Mouse (Mus musculus) forelimb bud, embryonic 11.5 days (tissue): ENCODE data around the gene Cyp17a1.

Source experiments
- DNase-seq: peaks from one replicate; pipeline ENCODE4 v3.0.0-alpha.2; 2012; ENCODE audit warnings: low read depth, low spot score

Cyp17a1 gene

GRCm38 (mm10) chr19:46642136-46642753 lies 30.7 kb downstream of the Cyp17a1 start:
- no peak for DNase-seq

- DNase-seq, result no peak
These were observed 31.4 kb downstream of the Cyp17a1 start for GRCm38 (mm10) chr19:46641420-46642085.

- no peak for DNase-seq
These were observed 32.2 kb downstream of the Cyp17a1 start for GRCm38 (mm10) chr19:46640780-46641179.

- peak; percentile 38 for DNase-seq
These were observed 33.5 kb downstream of the Cyp17a1 start for GRCm38 (mm10) chr19:46639496-46639895.

- no peak for DNase-seq
These were observed 33.9 kb downstream of the Cyp17a1 start for GRCm38 (mm10) chr19:46639053-46639452.

- DNase-seq, result no peak
These were observed 35.4 kb downstream of the Cyp17a1 start for GRCm38 (mm10) chr19:46637598-46637997.

- DNase-seq, result no peak
These were observed 37.2 kb downstream of the Cyp17a1 start for GRCm38 (mm10) chr19:46635766-46636165.

- no peak for DNase-seq
These were observed 41.3 kb downstream of the Cyp17a1 start for GRCm38 (mm10) chr19:46631637-46632036.

- DNase-seq, result no peak
These were observed 43.2 kb downstream of the Cyp17a1 start for GRCm38 (mm10) chr19:46629807-46630206.

- no peak for DNase-seq
These were observed 44.6 kb downstream of the Cyp17a1 start for GRCm38 (mm10) chr19:46628403-46628802.

- no peak for DNase-seq
These were observed 47.5 kb downstream of the Cyp17a1 start for GRCm38 (mm10) chr19:46625519-46625918.

GRCm38 (mm10) chr19:46625015-46625414 lies 48.0 kb downstream of the Cyp17a1 start:
- no peak for DNase-seq

- DNase-seq, result peak; percentile 43
These were observed 48.9 kb downstream of the Cyp17a1 start for GRCm38 (mm10) chr19:46623790-46624772.

- DNase-seq, result peak; percentile 54
These were observed 49.7 kb downstream of the Cyp17a1 start for GRCm38 (mm10) chr19:46623194-46623667.

- DNase-seq, result no peak
These were observed 50.2 kb downstream of the Cyp17a1 start for GRCm38 (mm10) chr19:46622659-46623193.

- no peak for DNase-seq
These were observed 51.5 kb downstream of the Cyp17a1 start for GRCm38 (mm10) chr19:46621236-46622183.

GRCm38 (mm10) chr19:46620016-46620808 lies 52.8 kb downstream of the Cyp17a1 start:
- DNase-seq, result no peak

- DNase-seq, result no peak
These were observed 53.5 kb downstream of the Cyp17a1 start for GRCm38 (mm10) chr19:46619518-46619917.

GRCm38 (mm10) chr19:46619001-46619400 lies 54.0 kb downstream of the Cyp17a1 start:
- no peak for DNase-seq

GRCm38 (mm10) chr19:46618322-46618721 lies 54.6 kb downstream of the Cyp17a1 start:
- no peak for DNase-seq
